Mouse (Mus musculus) MEL (cell line): ENCODE data around the gene Itga8.

Source experiments
- CTCF ChIP-seq, 3 experiments: IDR thresholded peaks in 2 of 3; conservative IDR thresholded peaks in 1 of 3; 2 replicates each; pipeline ENCODE4 v1.5.1; 2011 to 2012; ENCODE audit warnings: low read length in 3 of 3, low read depth in 2 of 3, mild to moderate bottlenecking in 2 of 3, improper control_type of control experiment in 1 of 3, inconsistent platforms in 1 of 3, mixed read lengths in 1 of 3, moderate library complexity in 1 of 3; ENCODE audit not compliant: control insufficient read depth in 1 of 3, insufficient read depth in 1 of 3, poor library complexity in 1 of 3, severe bottlenecking in 1 of 3
- EP300 ChIP-seq, 2 experiments: IDR thresholded peaks; 2 replicates each; pipeline ENCODE4 v1.6.1; 2011; ENCODE audit warnings: improper control_type of control experiment in 2 of 2, low read length in 2 of 2, low read depth in 1 of 2, mild to moderate bottlenecking in 1 of 2
- HCFC1 ChIP-seq: IDR thresholded peaks from 2 replicates; pipeline ENCODE4 v1.6.1; 2012; ENCODE audit warnings: low read depth, mild to moderate bottlenecking, inconsistent platforms, low read length, improper control_type of control experiment, moderate library complexity
- MAX ChIP-seq: IDR thresholded peaks from 2 replicates; pipeline ENCODE4 v1.6.1; 2011; ENCODE audit warnings: low read length, improper control_type of control experiment
- USF1 ChIP-seq: IDR thresholded peaks from 2 replicates; pipeline ENCODE4 v1.6.1; 2014; ENCODE audit warnings: low read depth, mild to moderate bottlenecking, inconsistent platforms, low read length, improper control_type of control experiment, moderate library complexity
- ZMIZ1 ChIP-seq: IDR thresholded peaks from 2 replicates; pipeline ENCODE4 v1.6.1; 2012; ENCODE audit warnings: low read depth, mild to moderate bottlenecking, inconsistent platforms, low read length, improper control_type of control experiment, moderate library complexity

DNA sequence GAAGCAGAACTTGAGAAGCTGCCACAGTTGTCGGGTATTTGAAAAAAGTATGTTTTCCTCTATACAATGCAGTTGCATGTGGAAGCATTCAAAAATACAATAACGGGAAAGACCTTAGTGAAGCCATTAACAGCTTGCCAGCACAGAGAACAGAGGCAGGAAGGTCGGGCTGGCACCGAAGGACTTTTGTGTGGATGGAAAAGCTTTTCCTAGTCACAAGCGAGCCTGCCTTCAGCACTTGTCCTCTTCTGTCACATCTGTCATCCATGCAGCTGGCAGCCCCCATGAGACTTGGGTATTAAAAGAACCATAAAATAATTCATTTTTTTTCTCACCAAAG, 27.3 kb upstream of the Itga8 start:
- no peak for TF ChIP-seq USF1
- TF ChIP-seq MAX: no peak
- no peak for TF ChIP-seq HCFC1
- no peak for TF ChIP-seq ZMIZ1
- no peak for TF ChIP-seq CTCF (IDR thresholded peaks at IDR 0.05 in 2 of 3, conservative IDR thresholded peaks at IDR 0.05 in 1 of 3; ENCODE audit: control insufficient read depth in 1 of 3, insufficient read depth in 1 of 3, low read depth in 2 of 3, low read length in 3 of 3, poor library complexity in 1 of 3, severe bottlenecking in 1 of 3)
- TF ChIP-seq EP300 (IDR thresholded peaks at IDR 0.05; ENCODE audit: low read depth in 1 of 2, low read length in 2 of 2): no peak
